Mouse (Mus musculus): ENCODE measurements around the gene Grpel1.

DNA sequence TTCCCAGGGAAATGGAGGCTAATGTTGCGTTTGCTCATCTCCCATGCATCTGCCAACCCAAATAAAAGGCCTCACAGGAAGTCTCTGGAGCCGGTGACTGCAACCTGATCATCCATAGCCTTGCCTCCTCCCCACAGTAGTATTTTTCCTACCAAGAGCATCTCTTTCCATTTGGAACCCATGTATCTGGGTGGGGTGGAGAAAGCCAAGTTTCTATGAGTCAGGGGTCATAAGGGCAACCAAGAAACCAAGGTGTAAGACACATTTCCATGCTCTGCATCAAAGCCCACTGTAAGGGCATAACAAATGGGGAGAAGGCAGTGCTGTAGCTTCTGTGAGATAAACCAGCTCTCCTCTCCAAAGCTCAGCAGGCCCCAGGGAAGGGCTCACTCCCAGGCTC, 3.6 kb upstream of the Grpel1 start:
- TF ChIP-seq CTCF (IDR thresholded peaks at IDR 0.05; ENCODE audit: extremely low read depth, insufficient read depth, low read length), result no peak
- no peak for TF ChIP-seq POLR2A (IDR thresholded peaks at IDR 0.05; ENCODE audit: extremely low read depth, insufficient read depth, low read length)
